Mouse (Mus musculus): ENCODE results near the gene Slfn4.
"Not testable (repeated sequence)": the region's sequence is repeated elsewhere in the genome, so short reads cannot be mapped to it uniquely, and the experiment has no call there.

Slfn4 gene

GRCm38 (mm10) chr11:83174948-83175539 lies at the start of gene Slfn4:
Gene Slfn4 (plus strand): TSS chr11:83175186.
- DNase-seq (ENCODE audit: low spot score) = no peak

GRCm38 (mm10) chr11:83125633-83126032 lies 49.4 kb upstream of the Slfn4 start:
- DNase-seq (ENCODE audit: low spot score) = not testable (repeated sequence)

GRCm38 (mm10) chr11:83137253-83137652 lies 37.7 kb upstream of the Slfn4 start:
- DNase-seq (ENCODE audit: low spot score) = not testable (repeated sequence)

- not testable (repeated sequence) for DNase-seq (ENCODE audit: low spot score)
Observed at GRCm38 (mm10) chr11:83148939-83149338, 26.0 kb upstream of the Slfn4 start.

- DNase-seq (ENCODE audit: low spot score) = no peak
Observed at GRCm38 (mm10) chr11:83191134-83191893, 16.3 kb downstream of the Slfn4 start, which contains the start of gene Slfn3. Gene Slfn3 (plus strand): TSS chr11:83191330.

GRCm38 (mm10) chr11:83192001-83192400 lies 17.0 kb downstream of the Slfn4 start:
- no peak for DNase-seq (ENCODE audit: low spot score)

- no peak for DNase-seq (ENCODE audit: low spot score)
Observed at GRCm38 (mm10) chr11:83205002-83205401, 30.0 kb downstream of the Slfn4 start.

- no peak for DNase-seq (ENCODE audit: low spot score)
Observed at GRCm38 (mm10) chr11:83216119-83216518, 41.1 kb downstream of the Slfn4 start.

- DNase-seq (ENCODE audit: low spot score) = no peak
Observed at GRCm38 (mm10) chr11:83221328-83221877, 46.4 kb downstream of the Slfn4 start.

GRCm38 (mm10) chr11:83223367-83223766 lies 48.4 kb downstream of the Slfn4 start:
- DNase-seq (ENCODE audit: low spot score) = no peak

GRCm38 (mm10) chr11:83223793-83224192 lies 48.8 kb downstream of the Slfn4 start:
- DNase-seq (ENCODE audit: low spot score) = not testable (repeated sequence)

- DNase-seq (ENCODE audit: low spot score) = no peak
Observed at GRCm38 (mm10) chr11:83224217-83224616, 49.2 kb downstream of the Slfn4 start.

GRCm38 (mm10) chr11:83224750-83225149 lies 49.8 kb downstream of the Slfn4 start:
- no peak for DNase-seq (ENCODE audit: low spot score)

- no peak for DNase-seq (ENCODE audit: low spot score)
Observed at GRCm38 (mm10) chr11:83225371-83225960, 50.5 kb downstream of the Slfn4 start.

- DNase-seq (ENCODE audit: low spot score) = no peak
Observed at GRCm38 (mm10) chr11:83227926-83228723, 53.1 kb downstream of the Slfn4 start.

GRCm38 (mm10) chr11:83230966-83231365 lies 56.0 kb downstream of the Slfn4 start:
- no peak for DNase-seq (ENCODE audit: low spot score)

GRCm38 (mm10) chr11:83233621-83234020 lies 58.6 kb downstream of the Slfn4 start:
- DNase-seq (ENCODE audit: low spot score) = not testable (repeated sequence)

- not testable (repeated sequence) for DNase-seq (ENCODE audit: low spot score)
Observed at GRCm38 (mm10) chr11:83237390-83237789, 62.4 kb downstream of the Slfn4 start.

- no peak for DNase-seq (ENCODE audit: low spot score)
Observed at GRCm38 (mm10) chr11:83238389-83238788, 63.4 kb downstream of the Slfn4 start.

- DNase-seq (ENCODE audit: low spot score) = no peak
Observed at GRCm38 (mm10) chr11:83239811-83240210, 64.8 kb downstream of the Slfn4 start.
